Mouse (Mus musculus): Measurements from ENCODE around the gene Uevld.
"Not testable (repeated sequence)": the region's sequence is repeated elsewhere in the genome, so short reads cannot be mapped to it uniquely, and the experiment has no call there.

Uevld gene

DNA sequence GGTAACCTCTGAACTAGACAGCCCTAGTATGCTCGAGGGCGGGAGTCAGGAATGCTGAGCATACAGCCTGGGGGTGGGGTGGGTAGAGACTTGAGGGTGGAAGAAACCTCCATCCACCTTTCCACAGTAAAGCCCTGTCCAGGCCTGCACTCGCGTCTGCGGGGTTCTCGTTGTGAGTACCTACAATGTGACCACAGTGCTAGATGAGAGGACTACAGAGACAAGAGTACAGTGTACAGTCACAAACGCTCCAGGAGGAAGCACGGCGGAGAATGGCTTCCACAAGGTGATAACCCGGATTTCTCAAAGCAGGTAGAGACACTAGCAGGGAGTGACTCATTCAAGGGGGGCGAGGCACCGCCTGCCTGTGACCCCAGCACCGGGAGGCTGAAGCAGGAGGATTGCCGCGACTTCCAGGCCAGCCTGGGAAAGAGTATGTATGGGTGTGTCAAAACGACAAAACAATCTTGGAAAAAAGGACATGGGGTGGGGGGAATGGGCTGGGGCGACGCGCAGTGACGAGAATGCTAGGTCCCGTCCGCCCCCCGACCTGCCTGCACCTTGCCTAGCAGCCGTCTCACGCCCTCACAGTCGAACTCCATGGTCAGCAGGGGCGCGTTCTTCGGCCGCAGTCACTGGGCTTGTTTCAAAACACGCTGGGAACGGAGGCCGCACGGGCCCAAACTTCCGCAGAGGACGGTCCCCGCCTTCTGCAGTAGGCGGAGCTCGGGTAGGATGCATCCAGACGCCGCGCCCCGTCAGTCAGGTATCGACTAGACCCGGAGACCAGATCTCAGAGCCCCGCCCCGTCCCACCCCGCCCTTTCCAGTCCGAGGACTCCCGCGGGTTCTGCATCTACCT, at the start of gene Uevld:
Uevld (minus strand) TSS at position 697 of the 861 bp plus-strand sequence.
- peak; percentile 95 for DNase-seq (ENCODE audit: low spot score)

DNA sequence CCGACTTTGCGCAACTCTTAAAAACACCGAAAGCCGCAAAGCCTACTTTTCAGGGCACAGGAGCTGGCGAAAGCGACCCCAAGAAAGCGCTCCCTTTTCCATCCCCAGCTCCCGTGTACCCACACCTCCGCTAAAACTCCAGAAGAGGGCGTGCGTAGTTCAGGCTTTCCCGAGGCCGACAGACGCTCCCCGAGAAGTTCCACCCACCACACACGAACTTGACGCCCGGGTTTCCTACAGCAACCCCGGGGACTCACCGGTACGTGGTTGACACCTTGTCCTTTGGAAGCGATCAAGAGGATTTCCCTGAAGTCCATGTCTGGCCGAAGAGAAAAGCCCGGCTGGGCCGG, 49.5 kb upstream of the Uevld start:
- no peak for DNase-seq (ENCODE audit: low spot score)

DNA sequence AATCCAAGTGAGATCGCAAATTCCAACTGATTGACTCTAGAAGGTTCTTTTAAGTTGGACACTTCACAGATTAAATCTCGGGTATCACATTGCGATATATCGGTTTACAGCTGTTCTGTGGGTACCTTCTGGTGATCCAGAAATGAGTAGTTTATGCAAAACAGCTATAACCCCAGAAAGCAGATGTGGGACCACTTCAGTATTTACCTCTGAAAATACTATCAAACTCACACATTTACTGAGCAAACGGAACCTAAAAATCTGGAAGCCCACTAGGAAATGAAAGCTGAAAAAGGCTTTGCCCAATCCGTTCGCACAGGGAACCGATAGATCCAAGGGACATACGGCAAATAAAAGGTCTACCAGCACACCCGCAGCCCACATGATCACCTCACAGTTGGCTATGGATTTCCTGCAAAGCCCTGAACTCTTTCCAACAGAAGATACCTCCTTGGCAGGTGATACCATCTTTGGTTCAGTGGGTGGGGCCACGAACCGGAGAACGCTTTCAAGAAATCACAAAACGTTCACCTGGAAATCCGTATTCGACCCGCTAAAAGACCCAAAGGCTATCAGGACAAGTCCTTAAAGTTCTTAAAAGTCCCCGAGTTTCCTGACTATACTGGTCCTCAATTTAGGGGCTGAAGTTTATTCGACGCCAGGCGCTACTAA, 48.9 kb upstream of the Uevld start:
- no peak for DNase-seq (ENCODE audit: low spot score)

DNA sequence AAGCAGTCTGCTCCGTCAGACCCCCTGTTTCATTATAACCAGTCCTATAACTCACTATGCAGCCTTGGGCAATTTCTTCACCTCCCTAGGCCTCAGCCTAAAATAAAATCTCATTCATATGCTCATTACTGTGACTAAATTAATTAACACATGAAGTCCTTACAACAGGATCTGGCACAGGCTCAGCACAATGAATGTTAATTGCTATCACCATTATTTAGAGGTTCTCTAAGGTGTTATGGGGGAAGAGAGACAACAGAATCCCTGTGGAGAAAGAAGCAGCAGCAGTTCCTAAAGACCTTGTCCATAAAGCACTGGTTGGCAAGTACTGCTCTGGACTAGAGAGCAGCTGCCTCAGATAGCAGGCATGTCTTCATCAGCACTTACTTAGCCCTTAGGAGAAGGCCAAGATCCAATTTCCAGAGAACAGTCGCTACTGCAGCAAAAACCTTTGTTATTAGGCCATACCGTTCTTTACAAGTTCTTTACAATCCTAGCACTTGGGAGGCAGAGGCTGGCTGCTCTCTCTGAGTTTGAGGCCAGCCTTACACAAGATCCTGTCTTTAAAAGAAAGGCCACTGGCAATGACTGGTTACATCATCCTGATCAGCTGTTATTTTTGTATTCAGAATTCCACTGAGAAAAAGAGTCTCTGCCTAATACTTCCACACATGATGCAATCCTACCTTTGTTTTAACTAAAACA, 45.2 kb upstream of the Uevld start:
- DNase-seq (ENCODE audit: low spot score), result no peak

DNA sequence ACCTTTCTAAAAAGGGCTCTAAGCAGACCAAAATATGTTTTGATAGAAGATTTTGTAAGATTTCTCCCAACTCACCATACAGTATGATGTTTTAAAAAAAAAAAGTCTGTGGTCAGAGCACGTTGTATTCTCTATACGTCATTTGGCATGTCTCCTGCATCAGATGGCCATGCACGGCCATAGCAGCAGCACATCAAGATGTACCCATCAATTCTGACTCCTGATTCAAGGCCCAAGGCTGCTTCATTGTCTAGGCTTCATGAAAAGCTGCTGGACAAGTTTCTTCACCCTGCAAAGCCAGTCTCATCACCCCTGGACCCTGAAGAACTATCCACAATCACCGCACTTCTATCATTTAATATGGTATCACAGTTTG, 43.6 kb upstream of the Uevld start:
- DNase-seq (ENCODE audit: low spot score), result no peak

DNA sequence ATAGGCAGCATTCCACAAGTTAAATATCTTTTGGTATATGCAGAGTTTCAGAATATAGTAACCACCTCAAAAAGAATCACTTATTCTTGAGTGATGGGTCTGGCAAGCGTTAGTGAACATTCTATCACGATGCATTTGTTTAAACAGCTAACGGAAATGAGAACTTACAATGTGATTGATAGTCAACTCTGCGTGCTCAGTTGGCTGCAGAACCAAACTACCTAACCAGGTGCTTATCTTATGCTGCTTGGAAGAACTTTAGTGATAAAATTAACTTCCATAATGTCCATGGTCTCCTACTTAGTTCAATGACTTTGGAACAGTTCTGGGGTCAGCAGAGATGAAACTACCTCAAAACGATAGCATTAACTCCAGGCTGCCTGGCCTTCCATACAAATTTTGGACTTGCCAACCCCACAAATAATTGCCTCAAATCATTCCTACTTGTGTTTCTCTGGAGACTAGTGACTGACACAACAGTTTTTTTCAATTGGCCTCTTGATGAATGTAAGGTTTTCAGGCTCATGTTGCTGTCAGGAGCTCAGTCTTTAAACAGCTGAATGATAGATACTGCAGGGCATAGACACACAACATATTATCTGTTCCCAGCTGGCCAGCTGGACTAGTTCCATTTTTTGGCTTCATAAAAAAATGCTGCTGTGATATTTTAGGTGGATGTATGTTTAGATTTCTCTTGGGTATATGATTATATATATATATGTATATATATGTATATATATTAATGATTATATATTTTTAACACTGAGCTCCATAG, 43.0 kb upstream of the Uevld start:
- DNase-seq (ENCODE audit: low spot score), result no peak

DNA sequence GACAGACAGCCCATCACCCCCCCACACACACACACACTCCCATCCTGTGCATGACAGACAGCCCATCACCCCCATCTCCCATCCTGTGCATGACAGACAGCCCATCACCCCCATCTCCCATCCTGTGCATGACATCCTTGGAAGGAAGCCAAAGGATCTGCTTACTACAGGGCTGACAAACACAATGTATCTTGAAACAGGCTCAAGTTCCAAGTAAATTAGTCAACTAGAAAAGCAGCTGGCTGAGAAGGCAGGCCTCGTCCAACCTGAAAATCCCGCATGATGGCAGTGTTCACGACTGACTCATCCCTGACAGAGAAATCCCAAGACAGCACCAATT, 42.3 kb upstream of the Uevld start:
- no peak for DNase-seq (ENCODE audit: low spot score)

DNA sequence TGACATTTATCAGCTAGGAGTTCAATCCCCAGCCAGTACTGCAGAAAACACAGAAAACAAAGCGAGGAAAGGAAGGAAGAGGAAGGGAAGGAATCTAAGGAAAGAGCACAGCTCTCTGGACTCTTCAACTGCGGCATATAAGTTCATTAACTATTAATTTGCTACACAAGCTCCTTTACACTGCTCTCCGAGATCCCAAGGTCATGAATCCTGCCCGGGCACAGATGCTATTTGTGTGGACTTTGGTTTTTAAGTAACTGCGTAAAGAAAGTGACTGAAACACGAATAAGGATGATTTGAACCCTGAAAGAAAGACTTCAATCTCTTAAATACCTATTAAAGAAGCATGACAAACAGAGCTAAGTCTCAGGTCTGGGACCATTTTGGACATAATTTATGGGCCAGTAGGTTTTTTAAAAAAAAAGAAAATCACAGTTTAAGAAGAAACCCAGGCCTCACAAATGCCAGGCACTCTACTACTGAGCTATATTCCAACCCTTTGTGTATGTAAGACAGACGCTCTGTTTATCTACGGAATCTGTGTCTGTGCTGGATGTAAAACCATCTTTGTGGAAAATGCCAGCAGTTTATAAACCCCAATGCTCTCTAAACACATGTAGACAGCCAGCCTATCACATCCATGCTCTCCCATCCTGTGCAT, 41.8 kb upstream of the Uevld start:
- DNase-seq (ENCODE audit: low spot score), result no peak

DNA sequence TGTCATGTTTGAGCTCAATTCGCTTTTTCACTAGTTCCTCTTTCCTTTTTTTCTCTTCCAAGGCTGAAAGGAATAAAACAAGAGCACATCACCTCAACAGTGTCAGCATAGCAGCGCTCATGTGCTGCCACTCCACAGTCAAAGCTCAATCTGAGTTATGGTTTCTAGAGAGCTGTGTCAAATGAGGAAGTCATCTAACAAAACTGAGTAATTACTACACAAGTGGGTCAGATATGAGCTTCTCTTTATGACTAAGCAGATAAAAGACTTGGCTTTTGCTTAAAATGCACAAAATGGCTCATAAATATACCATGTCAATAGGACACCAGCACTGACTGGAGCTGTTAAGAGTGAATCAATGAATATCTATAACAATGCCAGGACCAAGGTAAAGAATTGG, 40.6 kb upstream of the Uevld start:
- DNase-seq (ENCODE audit: low spot score), result no peak

DNA sequence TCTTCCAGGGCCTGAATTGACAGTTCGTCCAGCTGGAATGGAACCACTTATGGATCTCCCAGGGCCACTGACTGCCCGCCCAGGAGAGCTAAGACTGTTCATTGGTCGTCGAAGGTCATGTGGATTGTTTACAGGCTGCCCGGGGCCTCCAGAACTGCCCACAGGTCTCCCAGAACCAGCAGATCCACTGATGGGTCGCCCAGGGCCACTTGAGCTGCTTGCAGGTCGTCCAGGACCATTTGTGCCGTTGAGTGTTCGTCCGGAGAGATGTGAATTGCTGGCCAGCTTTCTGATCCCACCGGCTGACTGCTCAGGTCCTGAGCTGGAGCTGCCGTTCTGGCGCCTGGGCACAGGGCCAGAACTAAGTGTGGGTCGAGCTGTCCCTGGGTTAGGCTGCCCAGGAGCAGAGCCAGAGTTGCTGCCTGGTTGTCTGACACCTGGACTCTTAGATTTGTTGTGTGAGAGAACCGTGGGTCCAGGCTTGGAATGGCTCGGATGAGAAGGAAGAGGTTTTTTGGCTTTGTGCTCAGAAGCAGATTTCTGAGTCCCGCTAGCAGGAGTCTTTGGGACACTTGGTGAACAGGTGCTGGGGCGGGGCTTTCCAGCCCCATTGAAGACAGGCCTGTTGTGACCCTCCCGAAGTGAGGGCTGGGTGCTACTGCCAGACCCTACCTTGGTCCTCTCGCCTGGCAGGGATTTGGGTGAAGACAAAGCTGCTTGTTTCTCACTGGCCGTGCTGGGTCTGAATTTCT, 39.5 kb upstream of the Uevld start:
- DNase-seq (ENCODE audit: low spot score), result no peak

DNA sequence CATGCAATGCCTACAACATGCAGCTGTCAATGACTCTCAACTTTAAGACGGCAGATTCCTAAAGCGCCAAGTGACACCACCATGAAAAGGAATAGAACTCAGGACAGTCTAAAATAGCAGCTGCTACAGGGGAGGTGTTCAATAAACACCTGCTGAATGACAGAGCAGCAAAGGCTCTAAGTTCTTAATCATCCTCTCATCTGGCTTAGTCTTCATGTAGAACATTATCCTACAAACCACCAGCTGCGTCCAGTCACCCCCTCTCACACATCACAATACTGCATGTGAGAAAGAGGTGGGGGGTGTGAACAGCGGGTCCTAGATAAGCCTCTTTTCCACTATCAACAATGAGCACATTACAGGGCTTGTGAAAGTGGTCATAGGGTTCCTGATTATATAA, 38.7 kb upstream of the Uevld start:
- no peak for DNase-seq (ENCODE audit: low spot score)

DNA sequence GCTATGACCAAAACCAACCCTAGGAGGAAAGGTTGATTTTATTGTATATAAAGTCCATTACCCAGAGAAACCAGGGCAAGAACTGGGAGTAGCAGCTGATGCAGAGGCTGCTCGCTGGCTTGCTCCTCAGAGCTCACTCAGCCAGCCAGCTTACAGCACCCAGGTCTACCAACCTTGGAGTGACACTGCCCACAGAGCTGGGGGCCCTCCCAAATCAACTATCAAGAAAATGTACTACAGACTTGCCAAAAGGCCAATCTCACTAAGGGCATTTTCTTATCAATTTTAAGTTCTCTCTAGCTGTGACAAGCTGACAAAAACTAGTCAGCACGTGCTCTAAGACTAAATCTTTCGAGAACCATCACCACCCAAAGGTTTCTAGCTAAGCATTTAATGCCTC, 37.2 kb upstream of the Uevld start:
- DNase-seq (ENCODE audit: low spot score), result no peak

DNA sequence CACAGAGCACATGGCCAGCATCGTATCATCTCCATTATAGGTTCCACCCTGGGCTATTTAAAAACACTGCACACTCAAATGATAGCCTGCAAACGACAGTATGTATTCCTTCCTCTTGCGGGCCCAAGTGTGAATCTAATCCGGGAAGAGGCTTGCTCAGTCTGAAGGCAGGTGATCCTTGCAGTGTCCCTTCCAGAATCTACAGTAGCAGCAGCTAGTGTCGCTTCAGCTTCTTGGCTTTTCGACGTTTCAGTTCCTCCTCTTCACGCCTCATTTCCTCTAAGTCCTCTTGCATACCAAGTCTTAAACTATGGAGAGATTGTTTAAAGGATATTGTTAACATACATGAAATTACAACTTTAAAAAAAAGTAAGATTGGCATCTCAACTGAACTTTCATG, 34.8 kb upstream of the Uevld start:
- no peak for DNase-seq (ENCODE audit: low spot score)

DNA sequence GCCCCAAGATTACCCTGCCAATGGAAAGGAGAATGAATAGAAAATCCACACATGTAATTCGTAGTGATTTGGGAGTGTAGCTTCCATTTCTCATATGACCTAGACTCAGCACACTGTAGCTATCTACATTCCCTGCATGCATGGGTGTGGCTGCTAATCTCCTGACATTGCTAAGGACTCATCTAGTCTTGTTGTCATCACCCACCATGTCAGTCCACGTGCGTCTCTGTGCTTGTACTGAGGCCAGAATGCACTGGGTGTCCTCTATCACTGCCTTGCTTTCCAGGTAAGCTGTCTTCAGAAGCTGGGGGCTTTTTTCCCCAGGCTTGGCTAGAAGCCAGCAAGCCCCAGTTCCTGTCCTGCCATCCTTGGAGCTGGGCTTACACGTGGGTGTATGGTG, 31.1 kb upstream of the Uevld start:
- DNase-seq (ENCODE audit: low spot score), result not testable (repeated sequence)

DNA sequence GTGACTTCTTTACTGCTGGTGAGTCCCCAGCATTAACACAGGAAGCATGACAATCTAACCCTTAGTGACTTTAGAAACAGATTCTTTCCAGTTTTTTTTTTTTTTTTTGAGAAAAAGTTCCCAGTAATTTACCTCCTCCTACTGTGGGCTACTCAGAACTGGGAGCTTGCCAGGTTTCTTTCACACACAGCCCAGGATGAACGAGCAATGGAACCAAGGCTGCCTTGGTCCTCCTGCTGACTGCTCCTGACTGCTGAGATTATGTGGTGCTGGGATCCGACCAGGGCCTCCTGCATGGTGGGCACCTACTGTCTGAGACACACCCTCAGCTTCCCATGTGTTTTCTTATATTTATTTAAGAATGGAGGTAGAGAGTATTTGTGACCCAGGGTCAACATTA, 28.7 kb upstream of the Uevld start:
- no peak for DNase-seq (ENCODE audit: low spot score)

DNA sequence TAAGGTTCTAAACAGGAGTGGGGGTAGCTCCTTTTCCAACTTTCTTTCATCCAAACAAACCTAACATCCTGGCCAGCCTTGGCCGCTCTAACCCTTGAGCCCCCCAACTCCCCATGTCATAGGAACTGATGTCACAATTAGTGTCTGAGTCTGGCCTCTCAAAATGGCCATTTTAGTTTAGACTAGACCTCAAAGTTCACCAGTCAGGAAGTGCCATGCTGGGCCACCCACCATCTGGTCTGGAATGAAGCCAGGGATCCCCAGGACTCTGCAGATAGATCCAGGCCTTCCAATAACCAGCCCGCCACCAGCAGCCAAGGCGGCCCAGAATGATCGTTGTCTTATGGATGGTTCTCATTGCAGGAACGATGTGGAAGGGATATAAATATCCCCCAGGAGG, 28.3 kb upstream of the Uevld start:
- no peak for DNase-seq (ENCODE audit: low spot score)

DNA sequence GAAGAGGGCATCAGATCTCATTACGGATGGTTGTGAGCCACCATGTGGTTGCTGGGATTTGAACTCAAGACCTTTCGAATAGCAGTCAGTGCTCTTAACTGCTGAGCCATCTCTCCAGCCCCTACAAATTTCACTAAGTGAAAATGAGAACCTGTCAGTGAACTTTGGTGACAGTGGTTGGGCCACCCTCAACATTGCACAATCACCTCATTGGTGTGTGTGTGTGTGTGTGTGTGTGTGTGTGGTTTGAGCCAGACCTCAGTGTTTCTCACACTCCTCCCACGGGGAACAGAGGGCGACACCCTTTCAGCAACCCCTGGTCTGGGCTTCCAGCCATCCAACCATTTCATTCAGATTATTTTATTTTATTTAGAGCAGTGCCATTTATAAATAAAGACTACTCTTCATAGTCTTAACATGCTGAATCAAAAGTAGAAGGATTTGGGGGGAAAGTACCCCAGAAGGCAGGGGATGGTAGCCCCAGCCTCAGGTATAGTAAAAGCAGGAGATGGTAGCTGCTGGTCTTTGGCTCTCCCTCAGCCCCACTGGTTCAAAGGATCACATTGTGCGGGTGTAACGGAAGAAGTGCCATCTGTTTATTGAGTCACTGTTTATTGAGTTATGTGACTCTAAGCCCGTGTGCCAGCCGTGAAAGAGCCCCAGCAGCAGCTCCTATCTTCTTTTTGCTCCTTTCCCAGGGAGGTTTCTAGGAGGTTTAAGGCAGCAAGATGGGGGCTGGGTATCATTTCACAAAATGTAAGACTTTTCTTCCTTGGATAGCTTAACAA, 27.6 kb upstream of the Uevld start:
- DNase-seq (ENCODE audit: low spot score), result no peak

DNA sequence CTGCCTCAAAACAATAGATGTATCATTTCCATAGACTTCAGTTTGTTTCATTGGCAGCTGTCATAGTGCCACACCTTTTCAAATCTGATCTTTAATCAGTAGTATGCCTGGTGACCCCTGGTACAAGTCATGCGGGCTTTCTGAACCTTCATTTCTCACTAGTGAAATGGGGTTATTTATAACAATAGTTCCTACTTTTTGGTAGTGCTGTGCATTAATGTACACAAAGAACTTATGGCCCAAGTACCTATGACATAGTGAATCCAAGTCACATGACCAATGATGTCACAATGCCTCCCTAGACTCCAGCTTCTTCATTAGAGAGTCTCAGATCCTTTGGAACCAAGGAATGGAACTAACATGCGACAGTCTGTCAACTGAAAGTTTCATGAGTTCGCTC, 25.0 kb upstream of the Uevld start, which contains the start of gene Gm9999:
Gm9999 (plus strand) TSS at position 301 of the 400 bp plus-strand sequence.
- DNase-seq (ENCODE audit: low spot score), result no peak

DNA sequence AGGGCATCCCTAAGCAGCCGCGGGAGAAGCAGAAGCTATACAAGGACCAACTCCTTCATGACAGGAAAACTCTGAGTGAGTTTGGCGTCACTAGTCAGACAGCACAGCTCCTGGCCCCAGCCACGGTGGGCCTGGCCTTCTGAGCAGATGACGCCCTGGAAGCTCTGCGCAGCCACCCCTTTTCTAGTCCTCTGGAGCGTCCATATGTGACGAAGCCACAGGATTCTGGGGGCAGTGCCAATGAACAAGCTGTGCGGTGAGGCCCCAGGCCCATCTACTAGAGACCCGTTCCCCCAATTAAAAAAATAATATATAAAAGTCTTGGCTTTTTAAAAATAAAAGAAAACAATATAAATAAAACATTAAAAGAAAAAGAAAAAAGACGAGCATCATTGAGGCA, 17.1 kb upstream of the Uevld start:
- DNase-seq (ENCODE audit: low spot score), result no peak

DNA sequence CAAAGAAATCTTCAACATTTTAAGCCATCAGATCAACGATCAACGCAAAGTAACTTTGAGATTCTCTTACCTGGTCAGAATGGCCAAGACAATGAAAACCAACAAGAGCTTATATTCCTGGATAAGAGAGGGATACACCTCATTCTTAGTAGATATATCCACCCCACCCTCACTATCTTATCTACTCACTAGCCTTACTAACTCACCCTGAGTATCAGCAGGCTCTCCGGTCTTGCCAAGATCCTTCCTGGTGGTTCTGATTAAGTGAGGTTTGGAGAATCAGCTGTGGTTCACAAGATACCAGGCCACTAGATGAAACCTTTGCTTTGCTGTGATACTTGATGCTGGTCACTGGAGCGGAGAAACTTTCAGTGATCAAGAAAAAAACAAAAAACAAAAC, 16.3 kb upstream of the Uevld start:
- DNase-seq (ENCODE audit: low spot score), result no peak

Data from ovary, postnatal 10 days (tissue).